Mouse (Mus musculus) layer of hippocampus, adult 8-10 months (tissue): ENCODE data around the gene Herpud1. TPM values are rescaled to one million over a fixed set of nuclear protein-coding genes. Genes with fewer than 3 reads are reported as not detected.

Experiments used
- DNase-seq, 2 experiments: peaks; one replicate each; pipeline ENCODE4 v3.0.0; 2022; ENCODE audit warnings: low spot score in 2 of 2
- total RNA-seq, 4 experiments: library from RNA; stranded (reverse); gene quantifications; 2 replicates each; pipeline ENCODE4 v1.2.4; 2022

Gene Herpud1
- total RNA-seq, 4 experiments from 2014 or later: 53.6 to 81.4 (median 65.6) TPM

- DNase-seq: no peak
Measured at GRCm38 (mm10) chr8:94375551-94375991, 10.7 kb upstream of the Herpud1 start.

- no peak for DNase-seq
Measured at GRCm38 (mm10) chr8:94376176-94376575, 10.1 kb upstream of the Herpud1 start.

GRCm38 (mm10) chr8:94376580-94376979 lies 9.7 kb upstream of the Herpud1 start:
- DNase-seq: no peak

- no peak for DNase-seq
Measured at GRCm38 (mm10) chr8:94377031-94377430, 9.2 kb upstream of the Herpud1 start.

GRCm38 (mm10) chr8:94377714-94378205 lies 8.5 kb upstream of the Herpud1 start:
- DNase-seq: no peak

- no peak for DNase-seq
Measured at GRCm38 (mm10) chr8:94378763-94379415, 7.3 kb upstream of the Herpud1 start.

- no peak for DNase-seq
Measured at GRCm38 (mm10) chr8:94379686-94380085, 6.6 kb upstream of the Herpud1 start.

GRCm38 (mm10) chr8:94384166-94384565 lies 2.1 kb upstream of the Herpud1 start:
- no peak for DNase-seq

GRCm38 (mm10) chr8:94385506-94386213 lies 578 bp upstream of the Herpud1 start:
- no peak for DNase-seq

- DNase-seq: peak; percentile 72 to 83
Measured at GRCm38 (mm10) chr8:94387027-94387684, 918 bp downstream of the Herpud1 start.

GRCm38 (mm10) chr8:94387785-94388184 lies 1.5 kb downstream of the Herpud1 start:
- no peak for DNase-seq

GRCm38 (mm10) chr8:94389531-94389930 lies 3.3 kb downstream of the Herpud1 start:
- no peak for DNase-seq

- DNase-seq: no peak
Measured at GRCm38 (mm10) chr8:94390429-94390828, 4.2 kb downstream of the Herpud1 start.

- DNase-seq: no peak
Measured at GRCm38 (mm10) chr8:94390910-94391309, 4.7 kb downstream of the Herpud1 start.

- DNase-seq: peak; percentile 29 to 46
Measured at GRCm38 (mm10) chr8:94392147-94392546, 5.9 kb downstream of the Herpud1 start.

GRCm38 (mm10) chr8:94392648-94393047 lies 6.4 kb downstream of the Herpud1 start:
- DNase-seq: no peak

- no peak for DNase-seq
Measured at GRCm38 (mm10) chr8:94395851-94396540, 9.8 kb downstream of the Herpud1 start.

- DNase-seq: peak in 1 of 2 experiments; percentile 47
Measured at GRCm38 (mm10) chr8:94396964-94397657, 10.9 kb downstream of the Herpud1 start.

- DNase-seq: no peak
Measured at GRCm38 (mm10) chr8:94398587-94398986, 12.3 kb downstream of the Herpud1 start.

GRCm38 (mm10) chr8:94399361-94399953 lies 13.2 kb downstream of the Herpud1 start:
- no peak for DNase-seq
